Mouse (Mus musculus): ENCODE measurements at regions not wholly inside any gene's neighbourhood (a gene's known extent, or its start where the extent isn't known, plus 50 kb on each side); places are given as distances from the start of the nearest gene placed in this dataset.
"Not testable (repeated sequence)": the region's sequence is repeated elsewhere in the genome, so short reads cannot be mapped to it uniquely, and the experiment has no call there.

DNA sequence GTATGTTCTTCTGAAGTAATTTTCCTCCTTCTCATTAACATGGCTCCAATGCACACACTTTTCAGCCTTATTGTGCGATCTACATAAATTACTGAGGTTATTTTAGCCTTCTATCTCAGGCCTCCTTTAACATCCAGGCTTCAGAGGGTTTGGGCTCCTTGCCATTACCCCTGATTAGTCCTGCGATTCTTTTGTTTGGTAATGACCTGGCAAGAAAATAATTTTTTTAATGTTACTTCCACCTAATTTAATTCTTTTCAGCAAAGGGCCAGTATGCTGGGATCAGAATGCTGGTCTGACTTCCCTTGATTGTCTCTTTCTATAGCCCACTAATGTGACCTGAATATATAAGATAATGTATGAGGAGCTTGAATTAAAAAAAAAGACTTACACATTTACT is 739.4 kb downstream of the Tbl1xr1 start:
- no peak for DNase-seq
- intact Hi-C loops (cut with DNase I) = no loop called here

DNA sequence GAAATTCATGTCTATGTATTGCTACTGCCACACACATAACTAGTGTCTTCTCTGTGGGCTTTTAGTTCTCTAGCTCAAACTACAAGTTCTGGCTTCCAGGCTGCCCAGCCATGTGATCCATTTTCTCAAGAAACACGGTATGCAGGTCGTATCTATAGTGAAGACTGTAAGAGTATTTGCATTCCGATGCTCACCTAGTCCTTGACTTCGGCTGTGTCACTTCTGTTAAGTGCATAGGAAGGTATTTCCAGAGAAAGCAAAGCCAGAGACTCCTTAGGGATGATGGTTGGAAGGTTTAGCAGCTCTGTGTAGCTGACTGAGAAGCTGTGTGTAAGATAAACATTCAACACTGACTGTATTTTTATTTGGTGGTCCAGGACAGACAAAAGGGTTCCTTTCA is 750.0 kb downstream of the Tbl1xr1 start:
- intact Hi-C loops (cut with DNase I) = no loop called here
- no peak for DNase-seq

DNA sequence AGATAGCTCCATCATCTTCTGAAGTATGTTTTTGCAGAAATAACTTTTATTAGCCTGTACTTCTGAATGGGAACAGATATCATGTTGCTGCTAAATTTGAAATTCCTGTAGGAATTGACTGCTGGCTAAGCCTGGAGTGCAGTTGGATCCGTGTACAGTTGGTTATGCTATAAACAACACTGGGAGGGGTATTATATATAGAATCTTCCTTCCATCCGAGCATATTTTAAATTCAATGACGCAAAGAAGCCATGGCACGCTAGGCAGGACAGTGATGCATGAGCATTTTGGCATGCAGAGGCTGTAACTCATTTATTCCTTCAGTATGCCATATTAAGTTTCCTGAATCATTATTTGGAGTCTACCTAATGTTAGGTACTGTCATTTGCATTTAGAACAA is 762.5 kb downstream of the Tbl1xr1 start:
- no peak for DNase-seq
- intact Hi-C loops (cut with DNase I) = no loop called here

DNA sequence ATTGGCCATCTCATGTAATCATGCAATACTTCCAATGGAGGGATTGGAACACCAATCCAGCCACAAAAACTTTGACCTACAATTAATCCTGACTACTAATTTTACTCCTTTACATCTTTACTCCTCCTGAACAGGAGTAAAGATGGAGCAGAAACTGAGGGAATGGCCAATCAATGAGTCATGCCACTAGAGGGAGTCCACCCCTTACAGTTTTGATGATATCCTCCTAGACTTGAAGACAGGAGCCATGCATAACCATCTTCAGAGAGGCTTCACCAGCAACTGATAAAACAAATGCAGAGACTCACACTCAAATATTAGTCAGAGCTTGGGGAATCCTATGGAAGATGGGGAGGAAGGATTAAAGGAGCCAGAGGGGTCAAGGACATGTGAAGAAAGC is 774.0 kb downstream of the Tbl1xr1 start:
- intact Hi-C loops (cut with DNase I) = no loop called here
- no peak for DNase-seq

DNA sequence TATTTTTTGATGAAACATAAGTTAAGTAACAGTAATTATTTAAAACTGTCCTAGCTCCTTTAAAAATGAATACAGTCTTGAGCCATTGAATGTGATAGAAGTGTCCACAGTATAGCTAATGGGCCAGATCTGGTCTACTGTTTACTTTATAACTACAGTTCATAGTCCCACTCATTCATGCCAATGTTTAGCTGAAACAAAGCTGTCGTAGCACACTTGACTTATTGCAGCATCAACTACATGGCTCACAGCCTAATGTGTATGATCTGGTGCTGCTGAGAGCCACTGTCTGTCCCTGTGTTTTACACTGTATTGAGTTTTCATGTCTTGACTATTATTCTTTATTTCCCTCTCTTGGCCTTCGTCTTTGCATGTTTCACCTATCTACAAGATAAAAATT is 787.1 kb downstream of the Tbl1xr1 start:
- DNase-seq = no peak
- intact Hi-C loops (cut with DNase I) = no loop called here

DNA sequence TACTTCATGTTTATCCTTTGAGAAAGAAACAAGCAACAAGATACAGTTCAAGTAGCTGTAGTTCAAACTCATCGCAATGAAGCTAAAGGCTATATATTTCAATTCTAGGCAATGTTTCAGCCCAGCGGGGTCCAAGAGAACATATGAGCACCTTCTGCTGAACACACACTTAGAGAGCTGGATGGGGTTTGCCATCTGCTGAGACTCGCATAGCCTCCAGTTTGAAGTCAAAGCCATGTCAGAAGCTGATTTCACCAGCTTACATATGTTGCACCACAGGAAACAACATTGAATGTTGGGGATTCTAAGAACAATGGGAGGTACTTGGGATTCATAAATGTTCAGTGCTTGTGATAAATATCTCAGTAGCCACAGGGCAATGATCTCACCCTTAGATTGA is 801.4 kb downstream of the Tbl1xr1 start:
- intact Hi-C loops (cut with DNase I) = no loop called here
- no peak for DNase-seq

DNA sequence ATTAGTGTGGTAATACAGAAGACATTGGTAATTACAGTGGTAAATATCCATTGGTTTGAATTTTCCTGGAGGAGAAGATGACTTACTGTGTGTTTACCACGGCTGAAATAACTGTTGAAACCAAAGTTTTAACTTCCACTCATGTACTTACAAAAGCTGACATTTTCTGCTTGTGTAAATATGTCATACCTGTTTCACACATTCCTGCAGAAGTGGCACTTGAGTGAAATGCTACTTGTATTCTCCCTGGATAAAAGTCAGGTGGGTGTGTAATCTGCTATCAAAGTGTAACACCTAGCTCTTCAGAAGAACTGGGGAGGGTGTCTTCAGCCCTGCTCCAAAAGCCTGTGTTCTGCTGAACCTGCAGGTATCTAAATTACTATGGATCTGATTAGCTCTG is 816.3 kb downstream of the Tbl1xr1 start:
- intact Hi-C loops (cut with DNase I) = no loop called here

DNA sequence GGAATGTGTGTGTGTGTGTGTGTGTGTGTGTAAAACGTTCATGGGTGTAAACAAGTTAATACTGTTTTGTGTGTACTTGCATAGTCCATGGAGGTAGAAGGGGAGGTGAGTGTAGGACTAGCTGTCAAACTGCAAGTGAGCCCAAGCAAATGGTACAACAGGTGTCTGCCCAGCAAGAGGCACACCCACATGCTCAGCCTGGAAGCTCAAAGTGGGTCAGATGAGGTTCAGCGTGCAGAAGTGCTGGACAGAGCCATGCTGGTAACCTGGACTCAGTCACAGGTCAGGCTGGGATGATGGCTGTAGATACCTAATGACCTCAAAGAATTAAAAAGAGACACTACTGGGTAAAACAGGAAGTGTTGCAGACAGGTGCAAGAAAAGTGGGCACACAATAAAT is 821.2 kb downstream of the Tbl1xr1 start:
- DNase-seq = no peak
- intact Hi-C loops (cut with DNase I) = no loop called here

More for the DNA sequence above, 816.3 kb downstream of the Tbl1xr1 start:
- no peak for DNase-seq

DNA sequence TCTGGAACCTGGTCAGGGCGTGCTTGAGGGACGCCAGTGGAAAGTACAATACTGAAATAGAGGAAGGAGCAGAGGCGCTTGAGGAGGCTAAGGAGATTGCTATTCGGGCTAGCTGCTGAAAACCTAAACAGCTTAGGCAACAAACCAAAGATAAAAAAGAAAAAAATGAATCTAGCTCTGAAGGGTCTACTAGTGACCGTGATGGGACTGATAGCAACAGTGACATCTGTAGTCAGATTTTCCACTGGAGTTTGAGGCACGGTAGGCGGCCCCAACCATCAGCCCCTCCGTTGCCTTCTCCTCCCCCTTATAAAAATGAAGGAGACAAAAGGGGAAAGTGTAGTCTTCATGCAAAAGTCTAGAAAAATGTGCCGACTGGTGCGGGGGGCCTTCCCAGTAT is 824.5 kb downstream of the Tbl1xr1 start:
- no peak for DNase-seq
- intact Hi-C loops (cut with DNase I) = no loop called here

DNA sequence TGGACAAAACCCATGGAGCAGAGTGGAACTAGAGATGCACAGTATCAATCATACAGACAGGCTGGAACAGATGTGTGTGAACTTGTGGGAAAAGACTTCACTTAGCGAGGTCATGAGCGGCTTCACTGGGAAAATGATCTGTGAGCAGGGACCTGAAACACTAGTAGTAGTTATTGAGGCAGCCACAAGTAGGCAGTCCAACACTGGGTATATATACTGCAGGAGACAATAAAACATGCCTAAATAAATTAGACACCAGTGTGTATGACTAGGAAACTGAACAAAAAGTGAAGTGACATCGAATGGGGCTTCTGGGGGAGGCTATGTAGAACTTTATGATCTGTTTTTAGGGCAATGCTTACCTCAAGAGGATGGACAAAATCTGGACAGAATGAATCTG is 852.5 kb downstream of the Tbl1xr1 start:
- DNase-seq = no peak
- intact Hi-C loops (cut with DNase I) = no loop called here

DNA sequence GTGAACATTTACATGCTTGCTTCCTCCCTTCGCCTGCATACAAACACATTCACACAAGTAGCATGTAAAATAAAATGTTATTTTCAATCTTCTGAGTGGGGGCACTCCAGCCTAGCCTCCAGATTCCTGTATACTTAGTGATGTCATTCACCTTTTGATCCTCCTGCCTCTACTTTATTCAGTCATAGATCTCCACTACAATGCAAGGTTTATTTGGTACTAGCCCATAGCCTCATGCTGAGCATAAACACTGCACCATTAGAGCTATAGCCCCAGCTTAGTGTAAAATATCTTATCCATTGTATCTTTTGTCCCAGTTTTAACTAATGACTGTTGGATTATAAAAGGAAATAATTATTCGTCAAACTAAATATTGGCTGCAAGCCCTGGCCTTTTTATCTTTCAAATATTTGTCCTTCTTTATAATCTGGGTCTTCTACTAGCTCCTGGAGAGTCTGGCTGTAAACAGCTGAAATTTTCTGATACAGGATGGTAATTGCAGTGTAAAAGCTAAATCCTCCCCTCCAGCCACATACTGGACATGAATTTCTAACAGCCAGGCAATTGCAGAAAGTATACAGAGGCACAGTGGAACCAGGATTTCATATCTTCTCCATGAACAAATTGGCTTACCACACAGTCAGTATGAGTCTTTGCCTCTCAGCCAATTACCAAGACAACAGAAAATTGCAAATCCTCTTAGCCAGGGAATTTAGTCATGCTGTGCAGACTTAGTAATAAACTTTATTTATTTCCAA is 853.5 kb downstream of the Tbl1xr1 start:
- no peak for DNase-seq
- intact Hi-C loops (cut with DNase I) = no loop called here

DNA sequence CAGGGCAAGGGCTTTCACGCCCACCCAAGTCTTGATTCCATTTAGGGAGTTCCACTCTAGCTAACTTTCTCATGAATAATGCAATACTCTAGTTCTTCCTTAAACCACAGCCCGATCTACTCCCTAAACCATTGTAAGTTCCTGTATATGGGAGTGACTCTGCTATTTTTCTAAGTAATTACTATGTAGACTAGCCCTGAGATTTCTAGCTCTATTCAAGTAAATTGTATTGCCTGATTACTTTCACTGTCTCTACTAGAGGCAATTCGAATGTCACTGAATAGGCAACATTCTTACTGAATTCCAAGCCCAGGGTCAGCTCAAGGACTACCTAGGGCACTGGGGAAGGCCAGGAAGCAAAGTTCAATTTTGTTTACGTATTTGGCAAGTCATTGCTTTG is 869.2 kb downstream of the Tbl1xr1 start:
- intact Hi-C loops (cut with DNase I); DNase-seq: not testable (repeated sequence)

DNA sequence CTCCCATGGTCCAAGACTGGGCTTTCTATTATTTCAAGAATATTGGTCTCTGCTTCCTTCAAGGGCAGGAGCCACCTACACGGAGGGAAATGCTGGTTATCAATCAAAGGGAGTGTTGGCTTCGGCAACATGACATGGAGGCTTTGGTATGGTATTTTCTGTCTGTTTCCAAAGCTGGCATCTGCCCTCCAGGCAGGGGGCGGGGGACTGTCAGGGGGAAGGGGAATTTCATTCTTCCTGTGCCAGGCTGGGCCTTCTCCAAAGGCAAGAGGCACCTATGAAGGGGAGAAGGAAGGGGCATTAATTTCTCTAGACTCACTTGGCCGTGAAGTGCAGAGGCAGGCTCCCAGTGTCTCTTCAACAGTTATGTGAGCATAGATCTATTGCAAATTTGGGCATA is 870.7 kb downstream of the Tbl1xr1 start:
- intact Hi-C loops (cut with DNase I) = no loop called here

DNA sequence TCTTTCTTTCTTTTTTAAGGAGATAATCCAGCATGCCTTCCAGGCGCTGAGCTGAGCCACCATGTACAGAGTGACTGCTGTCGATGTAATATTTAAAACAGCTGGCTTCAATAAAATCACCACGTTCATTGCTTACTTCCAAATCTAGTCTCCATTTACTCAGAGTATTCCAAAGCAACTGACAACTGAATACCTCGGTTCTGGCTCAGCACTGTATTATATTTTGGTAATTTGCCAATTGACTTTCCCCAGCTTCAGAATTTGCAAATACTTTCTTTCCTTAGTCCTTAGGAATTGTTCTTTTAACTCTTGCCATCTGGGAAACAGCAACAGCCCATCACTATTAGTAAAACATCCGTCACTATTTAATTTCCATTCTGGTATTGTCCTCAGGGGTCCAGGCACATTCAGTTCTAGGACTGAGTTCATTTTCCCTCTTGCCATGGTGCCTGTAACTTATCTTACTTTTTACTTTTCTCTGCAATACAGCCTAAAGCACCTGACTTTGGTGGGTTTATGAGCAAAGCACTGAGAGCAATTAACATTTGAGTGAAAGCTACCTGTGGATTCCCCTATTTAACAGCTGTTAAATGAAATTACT is 871.8 kb downstream of the Tbl1xr1 start:
- no peak for DNase-seq

More for the DNA sequence above, 870.7 kb downstream of the Tbl1xr1 start:
- no peak for DNase-seq

DNA sequence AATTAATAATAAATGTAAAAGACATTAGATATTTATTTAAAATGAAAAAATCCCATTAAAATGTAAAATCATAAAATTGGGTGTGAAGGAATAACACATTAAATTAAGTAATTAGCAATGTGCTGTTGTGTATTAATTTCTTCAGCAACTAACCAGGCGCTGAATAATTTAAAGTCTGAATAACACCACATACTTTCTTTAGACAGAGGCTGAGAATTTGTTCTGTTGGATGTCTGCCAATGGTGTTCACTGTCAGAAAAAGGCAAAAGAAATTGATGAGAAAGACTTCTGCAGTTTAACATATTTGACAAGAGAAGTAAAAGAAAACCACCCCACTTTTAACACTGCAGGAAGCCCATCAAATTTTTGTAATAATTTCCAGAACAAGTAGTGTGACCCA is 881.0 kb downstream of the Tbl1xr1 start:
- DNase-seq = no peak
- intact Hi-C loops (cut with DNase I) = no loop called here

More for the DNA sequence above, 871.8 kb downstream of the Tbl1xr1 start:
- intact Hi-C loops (cut with DNase I) = no loop called here

DNA sequence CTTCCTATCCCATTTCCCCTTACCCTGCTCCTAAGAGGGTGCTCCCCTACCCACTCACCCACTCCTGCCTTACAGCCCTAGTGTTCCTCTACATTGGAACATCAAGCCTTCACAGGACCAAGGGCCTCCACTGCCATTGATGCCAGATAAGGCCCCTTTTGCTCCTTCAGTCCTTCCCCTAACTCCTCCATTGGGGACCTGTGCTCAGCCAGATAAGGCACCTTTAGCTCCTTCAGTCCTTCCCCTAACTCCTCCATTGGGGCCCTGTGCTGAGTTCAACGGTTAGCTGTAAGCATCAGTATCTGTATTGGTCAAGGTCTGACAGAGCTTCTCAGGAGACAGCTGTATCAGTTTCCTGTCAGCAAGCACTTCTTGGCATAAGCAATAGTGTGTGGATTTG is 896.2 kb downstream of the Tbl1xr1 start:
- intact Hi-C loops (cut with DNase I) = no loop called here
- no peak for DNase-seq

DNA sequence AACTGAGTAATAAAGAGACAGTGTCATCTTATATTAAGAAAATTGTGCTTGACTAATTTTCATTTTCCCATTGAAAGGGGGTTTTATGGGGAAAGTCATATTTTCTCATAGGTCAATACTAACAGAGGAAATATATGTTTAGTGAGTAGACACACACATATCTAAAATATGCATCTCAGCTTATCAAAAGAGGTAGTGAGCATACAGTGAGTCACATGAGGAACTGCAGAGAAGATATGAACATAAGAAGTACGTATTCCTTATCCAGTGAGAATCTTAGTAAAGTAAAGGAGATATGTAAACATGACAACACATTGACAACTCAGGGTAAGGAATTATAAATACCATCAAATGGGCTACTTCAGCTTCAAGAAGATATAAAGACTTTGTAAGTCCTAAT is 900.3 kb downstream of the Tbl1xr1 start:
- no peak for DNase-seq
- intact Hi-C loops (cut with DNase I) = no loop called here

DNA sequence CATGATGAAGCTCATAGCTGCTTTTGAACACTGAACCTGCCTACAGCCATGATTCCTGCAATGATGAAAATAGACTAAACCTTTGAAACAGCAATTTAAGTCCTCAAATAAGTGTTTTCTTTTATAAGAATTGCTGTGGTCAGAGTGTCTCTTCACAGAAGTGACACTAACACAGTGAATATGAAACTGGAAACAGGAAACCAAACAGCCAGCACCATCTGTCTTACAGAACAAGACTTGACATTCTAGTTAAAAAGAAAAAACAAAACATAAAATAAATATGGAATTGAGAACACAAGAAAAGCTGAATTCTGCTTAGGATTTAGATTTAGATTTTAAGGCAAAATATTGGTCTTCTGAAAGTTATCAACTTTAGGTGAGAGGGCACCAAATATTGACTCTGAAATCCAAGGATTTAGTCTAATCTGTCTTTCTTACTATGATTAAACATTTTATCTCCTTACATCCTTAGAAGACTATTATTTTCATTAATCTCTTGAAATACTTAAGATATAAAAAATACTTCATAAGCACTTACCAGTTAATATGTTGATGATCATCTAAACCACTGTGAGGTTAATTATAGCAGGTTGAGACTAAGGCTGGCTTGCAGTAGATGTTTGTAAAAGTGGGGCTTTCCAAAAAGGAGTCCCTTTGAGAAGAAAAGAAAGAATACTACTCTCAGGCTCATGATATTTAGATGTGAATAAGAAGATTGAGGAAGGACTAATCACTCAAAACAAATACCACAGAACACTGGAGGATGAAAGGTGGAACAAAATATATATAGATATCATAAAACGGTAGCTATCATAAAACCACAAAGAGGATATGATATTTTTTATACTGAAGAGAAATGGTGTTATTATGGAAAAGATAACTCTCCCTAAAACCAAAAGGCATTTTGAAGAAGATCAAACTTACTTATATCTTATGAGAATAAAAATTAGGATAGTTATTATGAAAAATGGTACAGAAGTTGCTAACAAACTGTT is 903.7 kb downstream of the Tbl1xr1 start:
- no peak for DNase-seq

DNA sequence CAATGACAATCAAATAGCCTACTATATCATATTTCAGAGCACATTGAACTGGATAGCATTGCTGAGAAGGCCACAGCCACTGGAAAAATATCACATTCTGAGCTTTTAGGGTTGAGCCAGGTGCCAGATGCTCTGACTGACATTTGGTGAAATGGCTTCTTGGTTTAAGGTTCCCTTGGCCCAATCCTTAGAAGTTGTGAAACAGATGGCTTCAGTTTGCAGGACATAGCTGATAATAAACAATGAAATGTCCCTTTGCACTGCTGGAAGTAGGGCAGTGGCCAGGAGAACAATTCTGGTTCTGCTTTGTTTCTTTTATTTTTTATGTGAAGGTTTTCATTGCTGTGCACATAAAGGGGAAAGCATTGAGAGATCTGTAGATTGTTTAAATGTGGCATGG is 906.0 kb downstream of the Tbl1xr1 start:
- intact Hi-C loops (cut with DNase I) = no loop called here
- DNase-seq = no peak

More for the DNA sequence above, 903.7 kb downstream of the Tbl1xr1 start:
- intact Hi-C loops (cut with DNase I) = no loop called here

DNA sequence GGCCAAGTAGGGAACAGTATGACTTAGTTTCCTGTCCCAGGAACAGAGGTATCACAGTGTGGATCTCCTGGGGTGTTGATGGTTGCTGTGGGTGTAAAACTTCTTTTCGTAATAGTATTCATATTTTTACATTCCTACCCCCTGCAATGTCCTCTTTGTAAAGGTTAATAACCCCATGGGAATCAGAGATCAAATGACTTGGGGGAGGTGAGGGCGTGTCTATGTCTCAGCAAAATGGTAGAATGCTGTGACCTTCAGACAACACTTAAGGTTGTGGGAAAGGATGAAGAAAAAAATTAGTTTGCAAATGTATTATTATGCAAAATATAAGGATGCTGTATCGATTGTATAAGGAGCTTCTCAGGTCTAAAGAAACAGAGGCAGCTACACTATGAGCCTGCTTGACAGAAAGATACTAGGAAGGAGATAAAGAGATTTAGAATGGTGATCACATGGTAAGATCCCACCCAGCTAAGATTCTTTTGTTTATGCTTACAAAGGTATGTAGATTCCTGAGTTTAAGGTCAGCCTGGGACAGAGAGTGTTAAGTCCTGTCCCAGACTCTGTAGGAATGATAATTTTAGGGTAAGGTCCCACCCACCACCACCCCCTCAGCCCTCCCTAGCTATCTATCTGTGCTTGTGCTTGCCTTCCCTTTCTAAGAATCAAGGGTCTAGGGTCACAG is 913.8 kb downstream of the Tbl1xr1 start:
- intact Hi-C loops (cut with DNase I) = no loop called here
- DNase-seq = no peak

DNA sequence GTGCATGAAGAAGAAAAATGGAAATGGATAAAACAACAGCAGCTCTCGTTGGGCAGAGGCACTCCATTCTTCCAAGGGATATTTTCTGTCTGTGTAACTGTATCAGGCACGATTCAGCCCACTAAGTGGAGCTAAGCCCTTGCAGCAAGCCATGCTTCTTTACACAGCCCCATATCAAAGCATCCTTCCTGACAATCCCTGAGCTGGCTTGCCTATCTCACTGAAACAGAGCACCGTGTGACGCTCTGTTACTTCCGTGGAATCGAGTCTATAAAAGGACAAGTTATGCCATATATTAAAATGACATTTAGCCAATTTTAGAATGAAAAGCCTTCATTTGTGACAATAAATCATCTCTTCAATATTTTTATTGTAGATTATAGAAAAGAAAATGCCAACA is 918.8 kb downstream of the Tbl1xr1 start:
- no peak for DNase-seq

More for the DNA sequence above, 918.8 kb downstream of the Tbl1xr1 start:
- intact Hi-C loops (cut with DNase I) = no loop called here

Data from heart, postnatal 10 days (tissue).